Mouse (Mus musculus): ENCODE results near the gene Cbln3. TPM values are rescaled to one million over a fixed set of nuclear protein-coding genes. Genes with fewer than 3 reads are reported as not detected.

Cbln3 gene
- polyA plus RNA-seq, 1 experiment from 2014 or later = 0.16 TPM

- Histone ChIP-seq H3K27ac (ENCODE audit: low read depth, low read length) (no peak overlapping the region), H3K9me3 (ENCODE audit: control insufficient read depth) (no peaks in the 10 kb centered on the region), H3K4me1 (replicated peaks; ENCODE audit: control insufficient read depth, insufficient read depth, low read length) (no peaks in the 10 kb centered on the region), H3K36me3 (ENCODE audit: control insufficient read depth, insufficient read depth) (peaks cover 12% of the 10 kb centered on the region; the same call in 1 of the 2 replicates), H3K9ac (ENCODE audit: low read depth, low read length) (no peak overlapping the region), H3K4me3 (ENCODE audit: low read depth, low read length) (no peak overlapping the region), H3K4me2 (replicated peaks; ENCODE audit: low read depth) (no peak overlapping the region), H3K27me3 (replicated peaks; ENCODE audit: control insufficient read depth, insufficient read depth, low read length) (0 out of 2 replicates have a peak, but pooled peaks cover 9% of the 10 kb centered on the region)
- no peak for ATAC-seq
- no peak for TF ChIP-seq CTCF (IDR thresholded peaks at IDR 0.05; ENCODE audit: low read depth)
- WGBS = 75% methylated on average over 4 of the region's 4 CpGs
Observed at GRCm38 (mm10) chr14:55830331-55830730, 53.9 kb downstream of the Cbln3 start.

- Histone ChIP-seq H3K27ac (ENCODE audit: low read depth, low read length) (no peak overlapping the region), H3K9me3 (ENCODE audit: control insufficient read depth) (no peaks in the 10 kb centered on the region), H3K4me3 (ENCODE audit: low read depth, low read length) (no peak overlapping the region), H3K27me3 (replicated peaks; ENCODE audit: control insufficient read depth, insufficient read depth, low read length) (0 out of 2 replicates have a peak, but pooled peaks cover 11% of the 10 kb centered on the region), H3K4me2 (replicated peaks; ENCODE audit: low read depth) (no peak overlapping the region), H3K4me1 (replicated peaks; ENCODE audit: control insufficient read depth, insufficient read depth, low read length) (no peaks in the 10 kb centered on the region), H3K36me3 (ENCODE audit: control insufficient read depth, insufficient read depth) (peaks cover 12% of the 10 kb centered on the region; the same call in 1 of the 2 replicates), H3K9ac (ENCODE audit: low read depth, low read length) (no peak overlapping the region)
- 93% methylated on average over 16 of the region's 16 CpGs for WGBS
- TF ChIP-seq CTCF (IDR thresholded peaks at IDR 0.05; ENCODE audit: low read depth) = no peak
- ATAC-seq = no peak
Observed at GRCm38 (mm10) chr14:55829854-55830253, 54.3 kb downstream of the Cbln3 start.

Other genes starting within 250 kb of the Cbln3 start
- gene Ipo4, start 248.4 kb downstream of the Cbln3 start, polyA plus RNA-seq (2015; fragmentation: Nextera tagmentation; extraction: Ambion mirVana) = 28.0 and 29.8 TPM in 2 replicates
- gene Gm49378, start 246.5 kb downstream of the Cbln3 start, polyA plus RNA-seq (2015; fragmentation: Nextera tagmentation; extraction: Ambion mirVana) = 2.3 and 2.7 TPM in 2 replicates
- gene Tm9sf1, start 240.6 kb downstream of the Cbln3 start, polyA plus RNA-seq (2015; fragmentation: Nextera tagmentation; extraction: Ambion mirVana) = 94.6 and 95.9 TPM in 2 replicates
- 0.65 and 0.69 TPM in 2 replicates for gene Tssk4, start 234.2 kb downstream of the Cbln3 start, polyA plus RNA-seq (2015; fragmentation: Nextera tagmentation; extraction: Ambion mirVana)
- 85.1 and 94.0 TPM in 2 replicates for gene Mdp1, start 223.9 kb downstream of the Cbln3 start, polyA plus RNA-seq (2015; fragmentation: Nextera tagmentation; extraction: Ambion mirVana)
- gene Gmpr2, start 212.5 kb downstream of the Cbln3 start, polyA plus RNA-seq (2015; fragmentation: Nextera tagmentation; extraction: Ambion mirVana) = 21.3 and 24.4 TPM in 2 replicates
- 385 and 387 TPM in 2 replicates for gene Nedd8, start 212.3 kb downstream of the Cbln3 start, polyA plus RNA-seq (2015; fragmentation: Nextera tagmentation; extraction: Ambion mirVana)
- gene Tinf2, start 202.6 kb downstream of the Cbln3 start, polyA plus RNA-seq (2015; fragmentation: Nextera tagmentation; extraction: Ambion mirVana) = 20.6 and 21.9 TPM in 2 replicates
- gene Tgm1, start 170.5 kb downstream of the Cbln3 start, polyA plus RNA-seq (2015; fragmentation: Nextera tagmentation; extraction: Ambion mirVana) = 1.1 and 1.3 TPM in 2 replicates
- 24.0 and 25.6 TPM in 2 replicates for gene Rabggta, start 162.1 kb downstream of the Cbln3 start, polyA plus RNA-seq (2015; fragmentation: Nextera tagmentation; extraction: Ambion mirVana)
- gene Dhrs1, start 138.7 kb downstream of the Cbln3 start, polyA plus RNA-seq (2015; fragmentation: Nextera tagmentation; extraction: Ambion mirVana) = 466 and 476 TPM in 2 replicates
- gene Nop9, start 138.7 kb downstream of the Cbln3 start, polyA plus RNA-seq (2015; fragmentation: Nextera tagmentation; extraction: Ambion mirVana) = 14.4 and 14.9 TPM in 2 replicates
- gene Cideb, start 125.9 kb downstream of the Cbln3 start, polyA plus RNA-seq (2015; fragmentation: Nextera tagmentation; extraction: Ambion mirVana) = 366 and 385 TPM in 2 replicates
- 6.7 and 9.0 TPM in 2 replicates for gene Ltb4r2, start 123.0 kb downstream of the Cbln3 start, polyA plus RNA-seq (2015; fragmentation: Nextera tagmentation; extraction: Ambion mirVana)
- gene Ltb4r1, start 118.4 kb downstream of the Cbln3 start, polyA plus RNA-seq (2015; fragmentation: Nextera tagmentation; extraction: Ambion mirVana) = 3.8 and 4.1 TPM in 2 replicates
- gene Adcy4, start 100.3 kb downstream of the Cbln3 start, polyA plus RNA-seq (2015; fragmentation: Nextera tagmentation; extraction: Ambion mirVana) = 3.5 and 4.3 TPM in 2 replicates
- gene Ripk3, start 95.5 kb downstream of the Cbln3 start, polyA plus RNA-seq (2015; fragmentation: Nextera tagmentation; extraction: Ambion mirVana) = 39.2 and 47.3 TPM in 2 replicates
- gene Nfatc4, start 61.2 kb downstream of the Cbln3 start, polyA plus RNA-seq (2015; fragmentation: Nextera tagmentation; extraction: Ambion mirVana) = 5.9 and 6.1 TPM in 2 replicates
- gene Nynrin, start 30.4 kb downstream of the Cbln3 start, polyA plus RNA-seq (2015; fragmentation: Nextera tagmentation; extraction: Ambion mirVana) = 2.2 and 2.5 TPM in 2 replicates
- gene Khnyn, start 555 bp upstream of the Cbln3 start, polyA plus RNA-seq (2015; fragmentation: Nextera tagmentation; extraction: Ambion mirVana) = 5.1 and 6.3 TPM in 2 replicates
- 70.9 and 71.5 TPM in 2 replicates for gene Sdr39u1, start 15.9 kb upstream of the Cbln3 start, polyA plus RNA-seq (2015; fragmentation: Nextera tagmentation; extraction: Ambion mirVana)
- 5.8 and 6.4 TPM in 2 replicates for gene Cma1, start 60.3 kb upstream of the Cbln3 start, polyA plus RNA-seq (2015; fragmentation: Nextera tagmentation; extraction: Ambion mirVana)
- gene Cma2, start 66.6 kb upstream of the Cbln3 start, polyA plus RNA-seq (2015; fragmentation: Nextera tagmentation; extraction: Ambion mirVana) = not detected in 2 replicates
- 0.12 and 0.34 TPM in 2 replicates for gene Mcpt1, start 133.6 kb upstream of the Cbln3 start, polyA plus RNA-seq (2015; fragmentation: Nextera tagmentation; extraction: Ambion mirVana)
- gene Mcpt9, start 146.1 kb upstream of the Cbln3 start, polyA plus RNA-seq (2015; fragmentation: Nextera tagmentation; extraction: Ambion mirVana) = not detected in 2 replicates
- gene Mcpt2, start 157.6 kb upstream of the Cbln3 start, polyA plus RNA-seq (2015; fragmentation: Nextera tagmentation; extraction: Ambion mirVana) = 0.10 and 0.89 TPM in 2 replicates
- gene Mcpt4, start 177.9 kb upstream of the Cbln3 start, polyA plus RNA-seq (2015; fragmentation: Nextera tagmentation; extraction: Ambion mirVana) = 1.9 and 2.0 TPM in 2 replicates
- not detected in 2 replicates for gene Mcpt8, start 200.9 kb upstream of the Cbln3 start, polyA plus RNA-seq (2015; fragmentation: Nextera tagmentation; extraction: Ambion mirVana)
- not detected in 2 replicates for gene Ctsg, start 218.2 kb upstream of the Cbln3 start, polyA plus RNA-seq (2015; fragmentation: Nextera tagmentation; extraction: Ambion mirVana)
- gene Gzme, start 236.2 kb upstream of the Cbln3 start, polyA plus RNA-seq (2015; fragmentation: Nextera tagmentation; extraction: Ambion mirVana) = not detected in 2 replicates
- gene Gzmd, start 248.2 kb upstream of the Cbln3 start, polyA plus RNA-seq (2015; fragmentation: Nextera tagmentation; extraction: Ambion mirVana) = not detected in 2 replicates